Mouse (Mus musculus) splenic B cell, adult 2 months (primary cell): Measurements from ENCODE around the gene Cnpy3.
"Not testable (repeated sequence)": the region's sequence is repeated elsewhere in the genome, so short reads cannot be mapped to it uniquely, and the experiment has no call there.

ENCODE experiments used
- DNase-seq: peaks from one replicate; pipeline ENCODE4 v3.0.0-alpha.2; 2011; ENCODE audit warnings: low read depth, low spot score
- H3K27me3 ChIP-seq: 2 replicates; pipeline ENCODE4 v1.6.1; 2012; ENCODE audit warnings: mild to moderate bottlenecking, low read length, moderate library complexity, mixed read lengths; ENCODE audit not compliant: control insufficient read depth, poor library complexity, insufficient read depth, severe bottlenecking
- H3K36me3 ChIP-seq: 2 replicates; pipeline ENCODE4 v1.6.1; 2012; ENCODE audit warnings: mild to moderate bottlenecking, low read length, moderate library complexity, mixed read lengths; ENCODE audit not compliant: control insufficient read depth, poor library complexity, insufficient read depth, severe bottlenecking

The Cnpy3 gene

GRCm38 (mm10) chr17:46751794-46752556 is at the start of gene Cnpy3:
Gene Cnpy3, minus strand, starts transcription at chr17:46752214.
- H3K27me3 ChIP-seq = no peaks in the 10 kb centered on the region
- H3K36me3 ChIP-seq = no peaks in the 10 kb centered on the region; the same call in none of the 2 replicates
- peak; percentile 99 for DNase-seq

GRCm38 (mm10) chr17:46801761-46802160 is 49.7 kb upstream of the Cnpy3 start:
- Histone ChIP-seq H3K36me3 (peaks cover 21% of the 10 kb centered on the region), H3K27me3 (no peaks in the 10 kb centered on the region; the same call in 1 of the 2 replicates)
- no peak for DNase-seq

GRCm38 (mm10) chr17:46799680-46800079 is 47.7 kb upstream of the Cnpy3 start:
- Histone ChIP-seq H3K27me3 (no peaks in the 10 kb centered on the region; the same call in 1 of the 2 replicates), H3K36me3 (peaks cover 17% of the 10 kb centered on the region)
- DNase-seq = no peak

- peaks cover 16% of the 10 kb centered on the region for H3K36me3 ChIP-seq
- no peak for DNase-seq
- H3K27me3 ChIP-seq = no peaks in the 10 kb centered on the region; the same call in 1 of the 2 replicates
These were observed 45.4 kb upstream of the Cnpy3 start for GRCm38 (mm10) chr17:46797386-46797785.

GRCm38 (mm10) chr17:46796743-46797142 is 44.7 kb upstream of the Cnpy3 start:
- DNase-seq = no peak
- Histone ChIP-seq H3K27me3 (no peaks in the 10 kb centered on the region; the same call in 1 of the 2 replicates), H3K36me3 (peaks cover 16% of the 10 kb centered on the region)

- DNase-seq = no peak
- Histone ChIP-seq H3K36me3 (peaks cover 5% of the 10 kb centered on the region; the same call in 1 of the 2 replicates), H3K27me3 (no peaks in the 10 kb centered on the region)
These were observed 40.9 kb upstream of the Cnpy3 start for GRCm38 (mm10) chr17:46792963-46793362.

- H3K36me3 ChIP-seq, H3K27me3 ChIP-seq, DNase-seq: not testable (repeated sequence)
These were observed 36.0 kb upstream of the Cnpy3 start for GRCm38 (mm10) chr17:46787974-46788373.

GRCm38 (mm10) chr17:46786952-46787351 is 34.9 kb upstream of the Cnpy3 start:
- Histone ChIP-seq H3K36me3 (no peaks in the 10 kb centered on the region), H3K27me3 (no peaks in the 10 kb centered on the region)
- no peak for DNase-seq

- DNase-seq = no peak
- peaks cover 5% of the 10 kb centered on the region for H3K36me3 ChIP-seq
- no peaks in the 10 kb centered on the region for H3K27me3 ChIP-seq
These were observed 31.2 kb upstream of the Cnpy3 start for GRCm38 (mm10) chr17:46783222-46783565.

- Histone ChIP-seq H3K27me3 (no peaks in the 10 kb centered on the region), H3K36me3 (peaks cover 11% of the 10 kb centered on the region)
- DNase-seq = peak; percentile 94
These were observed 30.6 kb upstream of the Cnpy3 start, which contains the start of gene Rpl7l1 for GRCm38 (mm10) chr17:46782341-46783221. Gene Rpl7l1, minus strand, starts transcription at chr17:46782672.

- Histone ChIP-seq H3K27me3 (no peaks in the 10 kb centered on the region), H3K36me3 (peaks cover 11% of the 10 kb centered on the region)
- DNase-seq = no peak
These were observed 29.9 kb upstream of the Cnpy3 start for GRCm38 (mm10) chr17:46781876-46782275.

GRCm38 (mm10) chr17:46776087-46776486 is 24.1 kb upstream of the Cnpy3 start:
- DNase-seq = no peak
- Histone ChIP-seq H3K27me3 (no peaks in the 10 kb centered on the region), H3K36me3 (peaks cover 11% of the 10 kb centered on the region)

GRCm38 (mm10) chr17:46775070-46775469 is 23.1 kb upstream of the Cnpy3 start:
- Histone ChIP-seq H3K36me3 (peaks cover 8% of the 10 kb centered on the region), H3K27me3 (no peaks in the 10 kb centered on the region)
- DNase-seq = no peak

GRCm38 (mm10) chr17:46774131-46774472 is 22.1 kb upstream of the Cnpy3 start:
- peaks cover 8% of the 10 kb centered on the region for H3K36me3 ChIP-seq
- H3K27me3 ChIP-seq = no peaks in the 10 kb centered on the region
- no peak for DNase-seq
